Mouse (Mus musculus) MEL (cell line): Measurements from ENCODE around the gene Lurap1l. TPM values are rescaled to one million over a fixed set of nuclear protein-coding genes. Genes with fewer than 3 reads are reported as not detected.

Source experiments
- DNase-seq: peaks from one replicate; pipeline ENCODE4 v3.0.0; 2011; ENCODE audit warnings: low read depth, low spot score
- H3K27ac ChIP-seq: 2 replicates; pipeline ENCODE4 v1.5.1; 2012; ENCODE audit warnings: low read depth, mild to moderate bottlenecking, control low read depth, low read length, moderate library complexity; ENCODE audit not compliant: control insufficient read depth
- H3K27me3 ChIP-seq, 2 experiments: fragments of 150-350 bp in 1 of 2; sonication (generic) in 1 of 2; 2 replicates each; pipeline ENCODE4 v1.6.1; 2012; ENCODE audit warnings: low read length in 2 of 2, mild to moderate bottlenecking in 2 of 2, improper control_type of control experiment in 1 of 2, moderate library complexity in 1 of 2; ENCODE audit not compliant: insufficient read depth in 2 of 2, control insufficient read depth in 1 of 2
- H3K36me3 ChIP-seq, 2 experiments: 2 replicates each; pipeline ENCODE4 v1.6.1; 2012 to 2014; ENCODE audit warnings: low read length in 2 of 2, improper control_type of control experiment in 1 of 2, inconsistent platforms in 1 of 2, mild to moderate bottlenecking in 1 of 2; ENCODE audit not compliant: insufficient read depth in 2 of 2, control insufficient read depth in 1 of 2
- H3K4me1 ChIP-seq, 2 experiments: fragments of 150-350 bp in 1 of 2; sonication (generic) in 1 of 2; 2 replicates each; pipeline ENCODE4 v1.6.1; 2012; ENCODE audit warnings: low read length in 2 of 2, improper control_type of control experiment in 1 of 2, mild to moderate bottlenecking in 1 of 2; ENCODE audit not compliant: insufficient read depth in 2 of 2, control insufficient read depth in 1 of 2
- H3K4me3 ChIP-seq, 2 experiments: fragments of 150-350 bp in 1 of 2; sonication (generic) in 1 of 2; 2 replicates each; pipeline ENCODE4 v1.5.1; 2012; ENCODE audit warnings: low read depth in 2 of 2, low read length in 2 of 2, mild to moderate bottlenecking in 2 of 2, moderate library complexity in 2 of 2, control low read depth in 1 of 2, improper control_type of control experiment in 1 of 2; ENCODE audit not compliant: control insufficient read depth in 1 of 2, insufficient read depth in 1 of 2
- H3K79me2 ChIP-seq: 2 replicates; pipeline ENCODE4 v1.6.1; 2012; ENCODE audit warnings: mild to moderate bottlenecking, low read length, moderate library complexity; ENCODE audit not compliant: control insufficient read depth, poor library complexity, insufficient read depth
- H3K9ac ChIP-seq: 2 replicates; pipeline ENCODE4 v1.6.1; 2012; ENCODE audit warnings: low read depth, mild to moderate bottlenecking, control low read depth, low read length, moderate library complexity; ENCODE audit not compliant: control insufficient read depth, poor library complexity, severe bottlenecking
- H3K9me3 ChIP-seq: fragments of 150-350 bp; sonication (generic); replicated peaks from 2 replicates; pipeline ENCODE4 v1.6.1; 2012; ENCODE audit warnings: mild to moderate bottlenecking, low read length, improper control_type of control experiment, moderate library complexity; ENCODE audit not compliant: insufficient read depth
- CHD1 ChIP-seq: IDR thresholded peaks from 2 replicates; pipeline ENCODE4 v1.6.1; 2012; ENCODE audit warnings: low read depth, mild to moderate bottlenecking, inconsistent platforms, low read length, improper control_type of control experiment
- CHD2 ChIP-seq: IDR thresholded peaks from 2 replicates; pipeline ENCODE4 v1.6.1; 2011; ENCODE audit warnings: low read length, improper control_type of control experiment
- CTCF ChIP-seq, 3 experiments: IDR thresholded peaks in 2 of 3; conservative IDR thresholded peaks in 1 of 3; 2 replicates each; pipeline ENCODE4 v1.5.1; 2011 to 2012; ENCODE audit warnings: low read length in 3 of 3, low read depth in 2 of 3, mild to moderate bottlenecking in 2 of 3, improper control_type of control experiment in 1 of 3, inconsistent platforms in 1 of 3, mixed read lengths in 1 of 3, moderate library complexity in 1 of 3; ENCODE audit not compliant: control insufficient read depth in 1 of 3, insufficient read depth in 1 of 3, poor library complexity in 1 of 3, severe bottlenecking in 1 of 3
- E2F4 ChIP-seq: IDR thresholded peaks from 2 replicates; pipeline ENCODE4 v1.6.1; 2011; ENCODE audit warnings: low read depth, low read length, improper control_type of control experiment, borderline replicate concordance
- ELF1 ChIP-seq: IDR thresholded peaks from 2 replicates; pipeline ENCODE4 v1.6.1; 2014; ENCODE audit warnings: low read depth, mild to moderate bottlenecking, inconsistent platforms, low read length, improper control_type of control experiment, moderate library complexity
- GABPA ChIP-seq: IDR thresholded peaks from 2 replicates; pipeline ENCODE4 v1.6.1; 2012; ENCODE audit warnings: low read depth, mild to moderate bottlenecking, inconsistent platforms, low read length, improper control_type of control experiment, moderate library complexity
- GATA1 ChIP-seq: IDR thresholded peaks from 2 replicates; pipeline ENCODE4 v1.6.1; 2011; ENCODE audit warnings: low read depth, low read length, improper control_type of control experiment
- JUND ChIP-seq: IDR thresholded peaks from 2 replicates; pipeline ENCODE4 v1.6.1; 2011; ENCODE audit warnings: low read depth, mild to moderate bottlenecking, improper control_type of control experiment, low read length
- KAT2A ChIP-seq: conservative IDR thresholded peaks from 2 replicates; pipeline ENCODE4 v1.6.1; 2012; ENCODE audit warnings: low read depth, low read length, improper control_type of control experiment, inconsistent platforms
- MAX ChIP-seq: IDR thresholded peaks from 2 replicates; pipeline ENCODE4 v1.6.1; 2011; ENCODE audit warnings: low read length, improper control_type of control experiment
- MEF2A ChIP-seq: IDR thresholded peaks from 2 replicates; pipeline ENCODE4 v1.6.1; 2014; ENCODE audit warnings: low read depth, mild to moderate bottlenecking, inconsistent platforms, low read length, improper control_type of control experiment; ENCODE audit not compliant: poor library complexity, insufficient replicate concordance, severe bottlenecking; ENCODE audit errors: extremely low read depth
- MXI1 ChIP-seq: IDR thresholded peaks from 2 replicates; pipeline ENCODE4 v1.6.1; 2011; ENCODE audit warnings: mild to moderate bottlenecking, low read depth, low read length, improper control_type of control experiment
- MYB ChIP-seq: IDR thresholded peaks from 2 replicates; pipeline ENCODE4 v1.6.1; 2011; ENCODE audit warnings: mild to moderate bottlenecking, low read depth, low read length, improper control_type of control experiment
- MYC ChIP-seq: IDR thresholded peaks from 2 replicates; pipeline ENCODE4 v1.6.1; 2011; ENCODE audit warnings: low read depth, mild to moderate bottlenecking, low read length, improper control_type of control experiment, moderate library complexity
- NELFE ChIP-seq: IDR thresholded peaks from 2 replicates; pipeline ENCODE4 v1.6.1; 2011; ENCODE audit warnings: low read depth, low read length, improper control_type of control experiment
- POLR2A ChIP-seq, 2 experiments: IDR thresholded peaks; 2 replicates each; pipeline ENCODE4 v1.6.1; 2011 to 2012; ENCODE audit warnings: low read length in 2 of 2, mild to moderate bottlenecking in 2 of 2, control low read depth in 1 of 2, improper control_type of control experiment in 1 of 2, low read depth in 1 of 2, moderate library complexity in 1 of 2; ENCODE audit not compliant: control insufficient read depth in 1 of 2, insufficient read depth in 1 of 2, poor library complexity in 1 of 2
- POLR2AphosphoS2 ChIP-seq: IDR thresholded peaks from 2 replicates; pipeline ENCODE4 v1.6.1; 2011; ENCODE audit warnings: low read length, improper control_type of control experiment
- POLR2AphosphoS5 ChIP-seq: IDR thresholded peaks from 2 replicates; pipeline ENCODE4 v1.6.1; 2012; ENCODE audit warnings: low read depth, borderline replicate concordance, mild to moderate bottlenecking, inconsistent platforms, low read length, moderate library complexity, mixed read lengths
- RAD21 ChIP-seq: IDR thresholded peaks from 2 replicates; pipeline ENCODE4 v1.6.1; 2011; ENCODE audit warnings: mild to moderate bottlenecking, low read depth, low read length, improper control_type of control experiment
- RCOR1 ChIP-seq: IDR thresholded peaks from 2 replicates; pipeline ENCODE4 v1.6.1; 2012; ENCODE audit warnings: low read depth, mild to moderate bottlenecking, inconsistent platforms, low read length, improper control_type of control experiment
- SIN3A ChIP-seq: IDR thresholded peaks from 2 replicates; pipeline ENCODE4 v1.6.1; 2012; ENCODE audit warnings: low read length, improper control_type of control experiment, inconsistent platforms
- SMC3 ChIP-seq: IDR thresholded peaks from 2 replicates; pipeline ENCODE4 v1.6.1; 2011; ENCODE audit warnings: low read depth, low read length, improper control_type of control experiment
- TAL1 ChIP-seq: IDR thresholded peaks from 2 replicates; pipeline ENCODE4 v1.6.1; 2012; ENCODE audit warnings: mild to moderate bottlenecking, inconsistent platforms, low read length, moderate library complexity, mixed read lengths
- UBTF ChIP-seq: IDR thresholded peaks from 2 replicates; pipeline ENCODE4 v1.6.1; 2012; ENCODE audit warnings: low read depth, mild to moderate bottlenecking, inconsistent platforms, low read length, improper control_type of control experiment, moderate library complexity, borderline replicate concordance; ENCODE audit not compliant: insufficient read depth
- ZC3H11A ChIP-seq: IDR thresholded peaks from 2 replicates; pipeline ENCODE4 v1.6.1; 2012; ENCODE audit warnings: low read depth, mild to moderate bottlenecking, inconsistent platforms, low read length, improper control_type of control experiment
- ZKSCAN1 ChIP-seq: IDR thresholded peaks from 2 replicates; pipeline ENCODE4 v1.6.1; 2012; ENCODE audit warnings: low read depth, mild to moderate bottlenecking, inconsistent platforms, low read length, improper control_type of control experiment, moderate library complexity
- polyA plus RNA-seq, 2 experiments: library from polyadenylated mRNA; stranded (reverse) in 1 of 2; unstranded in 1 of 2; fragments of >175 nt in 1 of 2; fragments of >200 nt in 1 of 2; gene quantifications; 2 replicates each; pipeline versions ENCODE4 v1.2.1 to v1.2.4; 2012; ENCODE audit warnings: low replicate concordance in 2 of 2, low read depth in 1 of 2; ENCODE audit not compliant: insufficient read length in 2 of 2, insufficient read depth in 1 of 2, missing spikeins in 1 of 2
- total RNA-seq: library from RNA; depleted of rRNA; stranded (reverse); fragments of 300-350 nt; gene quantifications from 2 replicates; pipeline ENCODE4 v1.2.3, GENCODE M21; 2012

Gene Lurap1l
- total and polyA plus RNA-seq, 3 experiments, result not detected

DNA sequence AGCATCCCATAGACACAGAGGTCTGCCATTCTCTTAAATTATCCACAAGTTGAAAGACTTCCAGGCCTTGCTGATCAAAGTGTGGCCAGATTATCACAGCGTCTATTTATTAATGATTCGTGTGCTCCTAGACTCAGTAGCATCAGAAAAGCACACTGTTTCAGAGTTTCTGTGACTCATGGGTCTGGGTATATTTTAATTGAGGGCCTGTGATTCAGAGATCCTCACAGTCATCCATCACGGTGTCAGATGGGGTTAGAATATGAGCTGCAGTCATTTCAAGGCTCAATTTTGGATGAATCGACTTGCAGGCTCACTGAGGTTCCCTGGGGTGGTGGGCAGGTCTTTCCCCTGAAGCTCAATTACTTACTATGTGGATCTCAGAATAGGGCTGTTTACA, 30.5 kb downstream of the Lurap1l start:
- no peaks in the 10 kb centered on the region for H3K79me2 ChIP-seq
- no peaks in the 10 kb centered on the region for H3K4me1 ChIP-seq
- H3K9ac ChIP-seq, result no peak overlapping the region
- no peak overlapping the region for H3K4me3 ChIP-seq
- TF ChIP-seq UBTF, result no peak
- no peak for TF ChIP-seq CHD2
- no peak for TF ChIP-seq MYC
- no peak for TF ChIP-seq POLR2AphosphoS2
- TF ChIP-seq RAD21, result no peak
- TF ChIP-seq ZKSCAN1, result no peak
- no peak for TF ChIP-seq ELF1
- no peak for TF ChIP-seq POLR2A (IDR thresholded peaks at IDR 0.05; ENCODE audit: control insufficient read depth in 1 of 2, insufficient read depth in 1 of 2, low read depth in 1 of 2, low read length in 2 of 2, poor library complexity in 1 of 2)
- TF ChIP-seq RCOR1, result no peak
- TF ChIP-seq KAT2A, result no peak
- no peak for TF ChIP-seq TAL1
- TF ChIP-seq GABPA, result no peak
- no peak for TF ChIP-seq SMC3
- TF ChIP-seq POLR2AphosphoS5, result no peak
- TF ChIP-seq GATA1, result no peak
- TF ChIP-seq CTCF (IDR thresholded peaks at IDR 0.05 in 2 of 3, conservative IDR thresholded peaks at IDR 0.05 in 1 of 3; ENCODE audit: control insufficient read depth in 1 of 3, insufficient read depth in 1 of 3, low read depth in 2 of 3, low read length in 3 of 3, poor library complexity in 1 of 3, severe bottlenecking in 1 of 3), result no peak
- TF ChIP-seq NELFE, result no peak
- no peaks in the 10 kb centered on the region for H3K36me3 ChIP-seq
- DNase-seq, result no peak
- H3K27me3 ChIP-seq, result no peaks in the 10 kb centered on the region
- no peaks in the 10 kb centered on the region for H3K9me3 ChIP-seq
- no peak overlapping the region for H3K27ac ChIP-seq

DNA sequence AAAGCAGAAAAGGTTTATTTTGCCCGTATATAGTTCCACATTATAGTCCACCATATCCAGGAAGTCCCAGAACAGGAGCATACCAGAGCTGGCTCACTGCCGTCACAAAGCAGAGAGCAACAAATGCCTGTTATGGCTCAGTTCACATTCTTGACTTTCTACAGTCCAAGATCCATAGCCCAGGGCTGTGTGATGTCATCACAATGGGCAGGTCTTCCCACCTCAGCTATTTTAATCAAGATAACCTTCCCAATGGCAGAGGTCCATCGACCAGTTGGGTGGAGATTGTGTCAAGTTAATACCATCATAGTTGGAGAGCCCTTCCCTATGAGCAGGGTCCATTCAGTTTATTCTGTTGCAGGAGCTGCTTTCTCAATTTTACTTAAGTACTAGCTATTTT, 31.5 kb downstream of the Lurap1l start:
- Histone ChIP-seq H3K4me3 (no peak overlapping the region), H3K27me3 (no peaks in the 10 kb centered on the region)

More for the DNA sequence above, 31.5 kb downstream of the Lurap1l start:
- TF ChIP-seq JUND, result no peak
- TF ChIP-seq POLR2AphosphoS2, result no peak
- TF ChIP-seq ZKSCAN1, result no peak
- no peak for TF ChIP-seq UBTF
- TF ChIP-seq MEF2A, result no peak
- TF ChIP-seq MXI1, result no peak
- TF ChIP-seq KAT2A, result no peak
- TF ChIP-seq NELFE, result no peak
- TF ChIP-seq RCOR1, result no peak
- TF ChIP-seq CHD2, result no peak
- no peak for TF ChIP-seq MAX
- no peak for TF ChIP-seq CHD1
- TF ChIP-seq TAL1, result no peak
- no peak for TF ChIP-seq RAD21
- TF ChIP-seq E2F4, result no peak
- TF ChIP-seq SIN3A, result no peak
- no peak for TF ChIP-seq POLR2A (IDR thresholded peaks at IDR 0.05; ENCODE audit: control insufficient read depth in 1 of 2, insufficient read depth in 1 of 2, low read depth in 1 of 2, low read length in 2 of 2, poor library complexity in 1 of 2)
- no peak for TF ChIP-seq CTCF (IDR thresholded peaks at IDR 0.05 in 2 of 3, conservative IDR thresholded peaks at IDR 0.05 in 1 of 3; ENCODE audit: control insufficient read depth in 1 of 3, insufficient read depth in 1 of 3, low read depth in 2 of 3, low read length in 3 of 3, poor library complexity in 1 of 3, severe bottlenecking in 1 of 3)
- TF ChIP-seq ZC3H11A, result no peak
- TF ChIP-seq MYB, result no peak
- TF ChIP-seq, all 39 proteins: peak for 0
- H3K27ac ChIP-seq, result no peak overlapping the region
- no peak for DNase-seq
- no peaks in the 10 kb centered on the region for H3K4me1 ChIP-seq
- no peak overlapping the region for H3K9ac ChIP-seq
- H3K79me2 ChIP-seq, result no peaks in the 10 kb centered on the region
- H3K36me3 ChIP-seq, result no peaks in the 10 kb centered on the region
- no peaks in the 10 kb centered on the region for H3K9me3 ChIP-seq
